Mouse (Mus musculus): ENCODE data around the gene Zbtb33.
"Not testable (repeated sequence)": the region's sequence is repeated elsewhere in the genome, so short reads cannot be mapped to it uniquely, and the experiment has no call there.

The Zbtb33 gene

GRCm38 (mm10) chrX:38189552-38190457, at the start of gene Zbtb33:
Gene Zbtb33, plus strand, starts transcription at chrX:38189793.
- peak; percentile 28 for DNase-seq (ENCODE audit: low spot score)

GRCm38 (mm10) chrX:38159097-38159496, 30.5 kb upstream of the Zbtb33 start:
- no peak for DNase-seq (ENCODE audit: low spot score)

GRCm38 (mm10) chrX:38165315-38165714, 24.3 kb upstream of the Zbtb33 start:
- DNase-seq (ENCODE audit: low spot score): no peak

GRCm38 (mm10) chrX:38166064-38166463, 23.5 kb upstream of the Zbtb33 start:
- no peak for DNase-seq (ENCODE audit: low spot score)

- DNase-seq (ENCODE audit: low spot score): no peak
Measured at GRCm38 (mm10) chrX:38166592-38166991, 23.0 kb upstream of the Zbtb33 start.

- not testable (repeated sequence) for DNase-seq (ENCODE audit: low spot score)
Measured at GRCm38 (mm10) chrX:38179891-38180310, 9.7 kb upstream of the Zbtb33 start.

- DNase-seq (ENCODE audit: low spot score): no peak
Measured at GRCm38 (mm10) chrX:38180656-38181607, 8.7 kb upstream of the Zbtb33 start.

GRCm38 (mm10) chrX:38181608-38182258, 7.9 kb upstream of the Zbtb33 start:
- no peak for DNase-seq (ENCODE audit: low spot score)

GRCm38 (mm10) chrX:38185520-38185919, 4.1 kb upstream of the Zbtb33 start:
- no peak for DNase-seq (ENCODE audit: low spot score)

GRCm38 (mm10) chrX:38190458-38190764, 818 bp downstream of the Zbtb33 start:
- no peak for DNase-seq (ENCODE audit: low spot score)

- DNase-seq (ENCODE audit: low spot score): no peak
Measured at GRCm38 (mm10) chrX:38201816-38202215, 12.2 kb downstream of the Zbtb33 start.

GRCm38 (mm10) chrX:38207392-38207791, 17.8 kb downstream of the Zbtb33 start:
- no peak for DNase-seq (ENCODE audit: low spot score)

- no peak for DNase-seq (ENCODE audit: low spot score)
Measured at GRCm38 (mm10) chrX:38216986-38217675, 27.5 kb downstream of the Zbtb33 start.

- no peak for DNase-seq (ENCODE audit: low spot score)
Measured at GRCm38 (mm10) chrX:38217676-38217991, 28.0 kb downstream of the Zbtb33 start.

GRCm38 (mm10) chrX:38222757-38223156, 33.2 kb downstream of the Zbtb33 start:
- DNase-seq (ENCODE audit: low spot score): no peak

- no peak for DNase-seq (ENCODE audit: low spot score)
Measured at GRCm38 (mm10) chrX:38229888-38230287, 40.3 kb downstream of the Zbtb33 start.

- no peak for DNase-seq (ENCODE audit: low spot score)
Measured at GRCm38 (mm10) chrX:38237731-38238130, 48.1 kb downstream of the Zbtb33 start.

All from urinary bladder, postnatal 10 days (tissue).